Mouse (Mus musculus): Measurements from ENCODE around the gene Sptbn4.

Sptbn4 gene

DNA sequence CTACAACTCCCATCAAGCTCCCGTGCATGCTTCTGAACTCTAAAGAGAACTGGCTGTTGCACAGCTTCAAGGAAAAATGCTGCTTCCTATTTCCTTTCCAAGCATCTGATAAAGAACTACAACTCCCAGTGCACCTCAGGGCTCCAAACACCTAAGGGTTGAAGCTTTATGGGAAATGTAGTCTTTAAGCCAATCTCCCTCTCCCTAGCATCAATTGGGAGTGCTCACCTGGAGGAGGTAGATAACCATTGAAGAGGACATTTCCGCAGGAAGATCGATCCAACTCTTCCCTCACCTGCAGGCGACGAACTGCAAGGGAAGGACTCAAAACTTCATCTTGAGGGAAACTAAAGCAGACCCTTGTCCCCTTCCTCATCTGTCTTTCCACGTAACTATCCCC, 93.3 kb downstream of the Sptbn4 start:
- ATAC-seq (ENCODE audit: low TSS enrichment), result peak; percentile 47

DNA sequence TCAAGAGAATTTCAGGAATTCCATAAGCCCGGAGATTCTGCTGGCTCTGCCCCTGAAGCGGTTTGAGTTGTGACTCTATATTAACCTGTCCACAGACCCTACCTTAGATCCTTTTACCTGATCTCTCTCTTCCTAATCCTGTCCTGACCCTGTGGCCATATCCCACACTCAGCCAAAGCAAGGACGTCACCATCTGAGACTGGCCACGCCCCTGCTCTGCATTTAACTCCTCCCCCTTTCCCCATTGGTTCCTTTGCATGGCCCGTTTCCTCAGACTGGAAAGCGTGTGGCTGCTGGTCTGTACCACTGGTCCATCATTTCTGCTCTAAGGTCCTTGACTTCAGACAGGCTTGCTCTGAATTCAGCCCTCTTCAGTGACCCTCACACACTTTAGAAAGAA, 102.0 kb downstream of the Sptbn4 start:
- no peak for ATAC-seq (ENCODE audit: low TSS enrichment)

DNA sequence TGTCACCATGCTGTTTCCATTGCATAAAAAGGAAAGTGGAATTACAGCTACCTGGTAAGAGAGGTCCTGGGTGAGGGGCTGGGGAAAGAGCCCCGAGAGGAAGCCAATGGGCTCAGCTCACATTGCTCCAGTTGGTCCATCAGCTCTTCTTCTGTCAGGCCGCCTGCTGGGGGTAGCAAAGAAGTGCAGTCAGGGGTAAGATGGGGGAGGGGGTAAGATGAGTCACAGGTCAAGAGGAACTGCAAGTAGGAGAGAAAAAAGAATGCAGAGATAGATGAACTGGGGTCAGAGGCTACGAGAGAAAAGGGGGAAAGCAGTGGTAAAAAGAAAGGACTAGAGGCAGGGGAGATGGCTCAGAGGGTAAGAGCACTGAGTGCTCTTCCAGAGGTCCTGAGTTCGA, 104.9 kb downstream of the Sptbn4 start:
- ATAC-seq (ENCODE audit: low TSS enrichment), result no peak

DNA sequence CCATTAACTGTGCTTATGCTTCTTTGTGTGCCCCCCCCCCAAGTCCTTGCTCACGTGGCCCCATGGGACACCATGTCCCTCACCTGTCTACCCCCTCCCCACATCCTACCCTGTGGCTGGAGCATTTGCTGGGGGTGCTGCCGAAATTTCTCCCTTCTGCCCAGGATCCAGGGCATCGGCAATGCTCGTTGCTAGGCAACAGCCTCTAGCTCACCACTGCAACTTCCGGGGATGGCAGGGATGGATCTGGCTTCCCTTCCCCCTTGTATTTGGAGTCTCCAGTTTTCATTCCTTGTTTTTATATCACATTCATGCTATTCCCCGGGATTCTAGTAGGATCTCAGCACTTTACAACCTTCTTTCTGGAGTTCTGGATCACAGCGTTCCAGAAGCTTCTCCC, 108.0 kb downstream of the Sptbn4 start:
- peak; percentile 69 for ATAC-seq (ENCODE audit: low TSS enrichment)

DNA sequence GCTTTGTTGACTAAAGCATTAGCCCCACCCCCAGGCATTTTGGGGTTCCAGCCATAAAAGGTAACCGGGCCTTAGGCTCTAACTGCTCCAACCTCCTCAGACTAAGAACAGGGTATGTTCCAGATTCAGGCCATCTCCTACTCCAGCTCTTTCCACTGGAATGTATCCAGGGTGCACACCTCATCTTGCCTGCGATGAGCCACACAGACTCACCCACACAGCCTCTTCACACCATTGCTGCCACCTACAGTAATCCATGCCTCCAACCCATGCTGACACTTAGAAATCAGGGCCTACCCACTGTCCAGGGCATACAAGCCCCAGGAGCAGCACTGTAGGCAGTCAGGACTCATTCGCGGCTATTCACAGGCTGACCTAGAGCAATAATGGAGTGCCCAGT, 108.4 kb downstream of the Sptbn4 start:
- ATAC-seq (ENCODE audit: low TSS enrichment), result peak; percentile 24; the same call in 1 of the 2 replicates

DNA sequence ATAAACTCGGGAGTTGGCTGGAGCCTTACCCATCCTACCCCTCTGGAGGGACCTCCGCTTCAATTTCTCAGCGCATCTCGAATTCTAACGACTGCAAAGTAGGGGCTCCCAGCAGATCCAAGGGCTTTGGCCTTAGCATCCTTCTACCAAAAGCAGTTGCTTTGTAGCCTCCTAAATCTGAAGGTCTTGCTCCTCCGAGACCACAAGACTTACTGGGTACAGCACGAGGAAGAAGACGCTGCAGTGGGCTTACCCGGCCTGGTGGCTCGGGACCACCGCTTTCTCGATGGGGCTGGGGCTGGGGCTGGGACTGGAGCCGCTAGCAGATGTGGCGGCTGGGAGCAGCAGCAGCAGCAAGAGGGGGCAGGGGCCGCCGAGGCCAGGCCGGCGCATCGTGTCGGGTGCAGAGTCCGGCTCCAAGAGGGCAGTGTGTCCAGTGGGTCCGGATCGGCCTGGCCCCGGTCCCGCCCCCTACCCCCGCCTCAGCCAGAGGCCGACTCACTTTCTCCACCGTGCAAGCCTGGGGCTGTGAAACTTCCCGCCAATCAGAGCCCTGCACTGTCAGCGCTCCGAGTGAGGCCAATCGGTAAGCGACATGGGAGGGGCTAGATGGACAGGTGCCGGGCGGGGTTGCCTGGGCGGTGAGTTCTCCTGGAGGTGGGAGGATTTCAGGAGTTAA, 110.2 kb downstream of the Sptbn4 start, which contains the start of gene Ltbp4:
TSS of gene Ltbp4 (minus strand) at position 518 of the 679 bp plus-strand sequence.
- no peak for ATAC-seq (ENCODE audit: low TSS enrichment)

DNA sequence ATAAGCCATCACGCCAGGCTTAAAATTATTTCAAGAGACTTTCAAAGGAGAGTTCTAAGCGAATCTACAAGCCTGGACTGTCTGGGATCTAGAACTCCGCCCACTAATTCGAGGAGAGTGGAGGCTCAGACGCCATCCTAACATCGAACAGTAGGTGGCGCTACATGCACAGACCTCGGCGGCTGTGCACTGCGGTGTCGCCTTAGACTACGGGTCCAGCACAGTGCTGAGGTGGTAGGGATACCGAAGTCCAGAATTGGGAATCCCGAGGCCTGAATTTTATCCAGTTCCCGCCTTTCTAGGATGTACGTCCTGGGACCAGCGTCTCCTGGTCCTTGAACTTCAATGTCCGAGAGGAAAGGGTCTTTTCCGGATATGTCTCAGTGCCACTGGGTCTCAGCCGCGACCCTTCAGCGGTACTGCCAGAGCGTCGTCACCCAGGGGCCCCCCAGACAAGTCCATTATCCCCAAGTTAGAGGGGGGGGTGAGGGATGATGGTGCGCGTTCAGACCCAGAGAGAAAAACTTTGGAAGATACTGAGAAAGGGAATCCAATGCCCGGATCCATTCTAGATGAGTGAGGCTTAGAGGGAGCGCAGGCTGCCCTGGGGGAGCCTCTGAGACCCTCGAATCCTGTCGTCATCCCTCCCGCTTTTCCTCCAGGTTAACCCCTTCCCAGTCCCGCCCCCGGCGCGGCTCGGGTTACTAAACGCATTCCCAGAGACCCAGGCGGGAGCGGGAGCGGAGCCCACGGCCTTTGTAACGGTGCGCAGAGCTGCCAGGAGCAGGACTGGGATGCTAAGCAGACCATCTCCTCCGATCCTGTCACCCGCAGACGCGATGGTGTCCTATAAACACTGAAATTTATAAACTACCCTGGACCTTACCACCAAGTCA, 111.3 kb downstream of the Sptbn4 start:
- peak; percentile 53 for ATAC-seq (ENCODE audit: low TSS enrichment)

DNA sequence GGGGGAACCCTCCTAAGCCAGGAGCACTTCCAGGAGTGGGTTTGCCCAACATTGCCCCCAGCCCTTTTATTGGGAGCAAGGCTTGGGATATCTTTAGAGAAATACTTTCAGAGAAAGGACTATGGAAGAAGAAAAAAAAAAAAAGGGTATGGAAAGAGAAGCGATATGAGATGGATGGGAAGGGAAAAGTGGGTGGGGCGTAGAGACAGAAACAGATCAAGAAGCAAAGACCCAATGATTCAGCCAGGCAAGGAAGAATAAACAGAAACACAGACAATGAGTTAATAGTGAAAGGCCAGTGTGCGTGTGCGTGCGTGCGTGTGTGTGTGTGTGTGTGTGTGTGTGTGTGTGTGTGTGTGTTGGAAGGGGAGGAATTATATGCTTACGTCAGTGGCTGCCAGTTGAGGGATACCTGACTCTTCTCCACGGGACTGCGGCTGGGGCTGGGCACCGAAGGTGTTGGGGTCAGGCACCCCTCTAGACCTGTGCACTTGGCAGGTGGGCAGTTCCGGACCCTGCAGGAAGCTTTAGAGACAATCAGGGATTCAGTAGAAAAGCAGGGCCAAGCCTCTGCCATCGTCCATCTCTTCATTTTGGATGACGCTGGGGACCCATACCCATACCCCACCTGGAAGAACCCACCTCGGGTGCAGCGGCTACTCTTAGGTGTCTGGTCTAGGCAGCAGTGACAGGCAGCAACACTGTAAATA, 112.3 kb downstream of the Sptbn4 start:
- no peak for ATAC-seq (ENCODE audit: low TSS enrichment)

DNA sequence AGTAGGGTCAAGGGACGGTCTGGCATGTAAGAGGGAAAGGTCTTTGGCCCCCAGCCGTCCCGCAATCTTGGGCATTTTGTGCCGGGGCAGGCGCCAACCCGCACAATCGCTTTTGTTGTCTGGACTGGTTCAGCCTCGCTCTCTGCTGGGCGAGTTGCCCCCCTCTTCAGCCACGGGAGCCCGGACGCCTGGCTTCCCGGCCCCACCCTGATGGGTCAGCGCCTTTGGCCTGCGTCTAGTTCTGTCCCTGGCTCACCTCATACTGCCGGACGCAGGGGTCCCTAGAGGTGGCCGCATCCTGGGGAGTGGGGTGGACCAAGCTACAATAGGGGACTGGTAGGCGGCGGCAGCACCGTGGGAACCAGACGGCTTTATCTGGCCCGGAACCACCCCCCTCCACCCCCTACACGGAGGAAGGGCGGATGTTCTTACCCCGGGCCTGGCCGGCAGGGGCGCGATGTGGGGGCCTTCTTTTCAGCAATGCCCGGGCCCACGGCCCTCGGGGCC, 113.0 kb downstream of the Sptbn4 start:
- ATAC-seq (ENCODE audit: low TSS enrichment), result no peak

DNA sequence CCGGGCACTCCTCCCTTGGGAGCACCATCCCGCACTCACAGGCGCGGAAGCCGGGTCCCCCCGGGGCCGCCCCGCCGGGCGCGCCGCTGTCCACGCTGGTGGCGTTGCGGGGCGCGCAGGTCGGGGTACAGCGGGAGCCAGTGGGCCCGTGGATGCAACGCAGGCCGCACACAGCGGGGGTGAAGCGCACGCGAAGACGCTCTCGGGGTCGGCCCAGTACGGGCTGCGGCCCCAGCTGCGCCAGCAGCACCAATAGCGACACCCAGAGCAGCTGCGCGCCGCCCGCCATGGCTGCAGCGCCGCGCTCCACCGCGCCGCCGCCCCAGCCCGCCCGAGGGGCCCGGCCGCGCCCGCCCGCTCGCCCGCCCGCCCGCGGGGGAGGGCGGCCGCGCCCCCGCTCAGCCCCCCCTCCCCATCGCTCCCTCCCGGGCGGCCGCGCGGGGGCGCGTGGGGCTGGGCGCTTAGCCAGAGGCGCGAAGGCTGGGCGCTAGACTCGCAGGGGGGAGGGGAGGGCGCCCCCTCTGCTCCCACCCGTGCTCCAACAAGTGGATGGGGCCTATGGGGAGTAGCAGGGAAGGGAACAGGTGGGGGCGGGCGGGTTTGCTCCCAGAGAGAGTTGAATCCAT, 114.1 kb downstream of the Sptbn4 start:
- ATAC-seq (ENCODE audit: low TSS enrichment), result no peak

DNA sequence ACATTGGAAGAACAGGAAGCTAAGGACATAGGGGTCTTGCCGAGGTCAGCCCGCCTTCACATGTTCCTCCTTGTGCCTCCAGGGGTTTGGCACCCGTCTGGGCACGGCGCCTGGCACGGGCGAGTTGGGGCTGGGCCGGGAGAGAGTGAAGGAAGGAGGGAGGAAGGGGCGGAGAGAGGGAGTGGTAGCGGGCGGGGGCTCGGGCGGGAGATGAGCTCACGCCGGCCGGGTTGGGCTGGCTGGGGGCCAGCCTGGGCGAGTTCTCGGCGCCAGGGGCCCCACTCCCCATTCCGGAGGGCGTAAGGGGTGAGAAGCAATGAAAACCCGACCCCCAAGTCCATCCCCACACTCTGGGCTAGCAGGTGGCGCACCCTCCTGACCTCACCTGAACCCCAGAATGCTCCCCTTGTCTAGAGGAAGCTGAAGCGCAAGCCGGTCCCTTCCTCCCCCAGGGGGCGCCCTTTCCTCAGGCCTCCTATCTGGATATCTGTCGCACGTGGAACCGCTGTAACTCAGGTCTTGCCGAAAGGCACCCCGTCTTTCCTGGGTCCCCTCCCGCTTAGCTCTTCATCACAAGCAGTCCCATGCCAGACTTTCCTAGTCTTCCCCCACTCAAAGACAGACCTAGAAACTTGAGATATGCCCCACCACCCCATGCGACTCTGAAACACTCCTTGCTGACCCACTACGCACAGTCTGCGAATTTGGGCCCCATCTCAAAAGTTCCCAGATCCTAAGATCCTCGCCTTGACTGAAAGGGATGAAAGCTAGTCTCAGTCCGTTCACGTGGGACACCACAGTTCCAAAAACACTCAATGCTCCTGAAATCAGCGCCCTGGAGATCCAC, 114.9 kb downstream of the Sptbn4 start:
- no peak for ATAC-seq (ENCODE audit: low TSS enrichment)

DNA sequence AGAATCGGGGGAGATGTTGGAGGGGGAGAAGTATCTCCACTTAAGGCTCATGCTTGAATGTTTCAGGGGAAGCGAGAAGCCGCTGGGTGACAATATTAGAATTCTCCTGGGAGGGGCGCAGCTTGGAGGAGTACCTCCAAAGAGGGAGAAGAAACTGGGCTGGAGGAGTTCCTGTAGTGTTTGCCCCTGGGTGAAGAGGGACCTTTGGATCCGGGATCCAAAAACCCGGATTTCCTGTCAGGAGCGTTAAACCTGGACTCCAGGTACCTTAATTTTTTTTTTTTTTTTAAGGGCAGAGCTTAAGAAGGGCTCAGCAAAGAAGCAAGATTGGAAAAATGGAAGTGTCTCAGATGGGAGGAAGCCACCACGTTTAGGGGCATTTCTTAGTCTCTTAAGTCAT, 115.6 kb downstream of the Sptbn4 start:
- no peak for ATAC-seq (ENCODE audit: low TSS enrichment)

DNA sequence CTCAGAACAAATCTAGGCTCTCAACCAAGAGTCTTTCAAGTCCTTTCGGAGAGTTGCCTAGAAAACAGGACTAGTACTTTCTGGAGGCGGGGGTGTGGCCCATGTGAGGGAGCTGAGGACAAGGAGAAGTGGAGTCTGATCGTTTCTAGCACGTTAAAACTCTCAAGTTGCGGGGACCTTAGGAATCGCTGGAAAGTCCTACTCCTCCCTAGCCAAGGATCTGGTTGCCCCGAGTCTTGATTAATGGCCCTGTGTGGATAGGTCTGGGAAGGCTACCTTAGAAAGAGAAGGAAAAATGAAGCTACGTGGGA, 116.0 kb downstream of the Sptbn4 start:
- no peak for ATAC-seq (ENCODE audit: low TSS enrichment)

DNA sequence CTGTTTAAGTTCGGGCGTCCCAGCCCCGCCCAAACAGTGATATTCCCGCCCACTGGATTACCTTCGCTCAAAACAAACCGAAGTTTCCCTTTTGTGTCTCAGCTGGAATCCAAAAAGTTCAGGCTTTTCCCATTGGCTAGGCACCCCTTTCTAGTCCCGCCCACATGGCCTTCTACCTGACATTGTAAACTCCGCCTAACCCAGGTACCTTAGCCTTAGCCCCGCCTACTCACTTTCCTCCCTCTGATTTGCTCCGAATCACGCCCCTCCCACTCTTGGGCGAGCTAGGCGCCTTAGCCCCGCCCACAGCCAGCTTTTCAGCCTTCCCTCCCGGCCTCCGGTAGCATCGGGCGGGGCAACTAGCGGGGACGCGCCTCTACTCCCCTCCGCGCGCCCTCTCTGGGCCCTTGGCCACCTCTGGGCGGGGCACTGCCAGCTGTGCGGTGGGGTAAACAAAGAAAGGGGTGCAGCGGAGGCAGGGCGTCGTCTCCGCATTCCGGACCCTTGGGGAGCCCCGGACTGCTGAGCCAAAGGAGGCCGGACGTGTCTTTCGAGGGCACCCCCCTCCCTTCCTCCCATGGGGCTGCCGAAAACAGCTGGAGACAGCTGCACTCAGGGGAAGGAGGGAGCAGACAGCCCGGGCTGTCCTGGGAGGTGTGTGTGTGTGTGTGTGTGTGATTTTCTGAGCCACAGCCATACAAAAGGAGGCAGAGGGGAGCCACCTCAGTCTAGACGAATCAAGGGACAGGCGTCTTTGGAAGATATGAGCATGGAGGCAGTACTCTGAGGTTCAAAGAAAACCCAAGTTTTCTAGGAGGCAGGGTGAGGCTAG, 116.6 kb downstream of the Sptbn4 start:
- no peak for ATAC-seq (ENCODE audit: low TSS enrichment)

DNA sequence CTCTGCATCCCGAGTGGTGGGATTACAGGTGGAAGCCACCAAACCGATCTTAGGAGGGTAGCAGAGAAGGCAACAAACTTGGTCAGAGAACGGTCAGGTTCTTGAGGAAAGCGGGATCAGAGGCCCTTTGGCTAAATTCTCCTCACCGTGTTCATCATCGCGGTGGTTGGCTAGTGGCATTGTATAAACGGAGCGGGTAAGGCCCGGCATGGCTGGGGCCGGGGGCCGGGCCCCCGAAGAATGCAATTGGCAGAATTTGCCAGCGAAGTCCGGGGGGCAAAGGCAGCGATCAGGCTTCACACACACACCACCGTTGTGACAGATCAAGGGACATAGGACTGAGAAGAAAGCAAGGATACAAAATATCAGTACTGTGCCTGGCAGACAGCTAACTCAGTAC, 117.5 kb downstream of the Sptbn4 start:
- no peak for ATAC-seq (ENCODE audit: low TSS enrichment)

DNA sequence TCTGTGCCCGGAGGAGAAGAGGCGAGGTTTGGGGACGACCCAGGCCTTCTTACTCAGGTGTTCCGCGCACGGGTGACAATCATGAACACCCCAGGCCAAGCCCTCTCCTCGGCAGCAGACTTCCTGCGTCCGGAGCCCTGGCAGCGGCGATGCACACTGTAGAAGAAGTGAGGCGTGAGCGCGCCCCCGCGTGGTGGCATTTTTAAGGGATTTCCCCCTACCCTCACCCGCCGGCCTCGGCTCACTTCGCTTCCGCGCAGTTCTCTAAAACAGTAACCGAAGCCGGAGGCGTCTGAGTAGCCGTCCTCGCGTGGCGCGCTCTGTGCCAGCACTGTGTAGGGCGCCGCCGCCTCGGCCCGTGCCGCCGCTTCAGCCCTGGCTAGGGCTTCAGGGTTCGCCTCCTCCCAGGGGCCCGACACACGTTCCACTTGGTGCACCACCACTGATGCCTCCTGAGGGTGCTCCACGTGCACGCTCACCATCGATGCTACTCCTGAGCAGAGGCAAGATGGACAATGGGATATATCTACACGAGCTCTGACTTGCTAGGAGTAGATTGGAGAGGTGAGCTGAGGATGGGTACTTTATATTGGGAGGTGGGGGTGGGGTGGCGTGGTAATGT, 118.0 kb downstream of the Sptbn4 start:
- peak; percentile 28; the same call in 1 of the 2 replicates for ATAC-seq (ENCODE audit: low TSS enrichment)

DNA sequence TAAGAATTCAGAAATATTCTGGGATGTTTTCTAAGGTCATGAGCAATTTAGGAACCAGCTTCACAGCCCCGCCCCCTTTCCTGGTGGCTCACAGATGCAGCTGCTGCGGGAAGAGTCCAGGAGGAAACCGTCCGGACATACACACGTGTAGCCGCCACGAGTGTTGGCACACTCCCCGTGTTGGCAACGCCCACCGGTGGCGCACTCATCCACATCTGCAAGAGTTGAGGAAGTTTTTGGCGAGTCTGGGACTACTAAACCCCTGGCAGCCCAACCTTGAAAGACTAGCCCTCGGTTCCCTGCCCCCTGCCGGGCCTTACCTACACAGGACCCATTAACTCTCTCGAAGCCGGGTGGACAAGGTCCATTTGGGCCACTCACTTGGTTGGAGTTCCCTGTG, 118.8 kb downstream of the Sptbn4 start:
- ATAC-seq (ENCODE audit: low TSS enrichment), result no peak

DNA sequence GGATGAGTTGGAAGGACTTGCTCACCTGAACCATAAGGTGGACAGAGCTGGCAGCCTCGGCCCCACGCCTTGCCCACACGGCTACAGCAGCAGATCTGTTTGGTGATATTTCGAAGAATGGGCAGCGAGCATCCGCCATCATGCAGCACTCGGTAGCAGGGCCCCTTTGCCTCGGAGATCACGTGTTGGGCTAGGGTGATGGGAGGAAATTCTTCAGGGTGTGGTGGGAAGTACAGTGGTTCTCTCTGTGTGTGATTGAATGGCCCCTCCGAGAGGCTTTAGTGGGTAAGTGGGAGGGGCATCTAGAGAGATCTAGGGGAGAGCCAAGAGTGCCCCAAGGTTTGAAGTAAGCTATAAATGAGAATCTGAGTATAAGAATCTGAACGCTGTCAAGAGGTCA, 119.3 kb downstream of the Sptbn4 start:
- no peak for ATAC-seq (ENCODE audit: low TSS enrichment)

DNA sequence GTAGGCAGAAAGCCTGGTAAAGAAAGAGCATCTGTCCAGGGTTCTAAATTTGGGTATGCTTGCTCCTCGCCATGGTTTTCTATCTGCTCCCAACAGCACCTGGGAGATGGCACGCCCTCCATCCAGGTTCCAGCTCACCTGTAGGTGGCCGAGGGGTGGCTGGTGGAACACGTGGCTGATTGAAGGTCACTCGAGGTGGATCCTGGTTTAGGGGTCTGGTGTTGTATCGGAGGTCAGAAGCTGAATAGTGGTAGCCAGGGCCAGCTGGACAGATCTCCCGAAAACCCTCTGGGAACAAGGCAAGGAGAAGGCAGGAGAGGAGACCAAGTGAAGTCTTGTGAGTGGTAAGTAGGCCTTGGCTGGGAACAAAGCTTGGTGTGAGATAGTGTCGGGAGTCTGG, 120.0 kb downstream of the Sptbn4 start:
- no peak for ATAC-seq (ENCODE audit: low TSS enrichment)
